ENCODE assay signal across 35 mouse cellular contexts in the genomic region with DNA sequence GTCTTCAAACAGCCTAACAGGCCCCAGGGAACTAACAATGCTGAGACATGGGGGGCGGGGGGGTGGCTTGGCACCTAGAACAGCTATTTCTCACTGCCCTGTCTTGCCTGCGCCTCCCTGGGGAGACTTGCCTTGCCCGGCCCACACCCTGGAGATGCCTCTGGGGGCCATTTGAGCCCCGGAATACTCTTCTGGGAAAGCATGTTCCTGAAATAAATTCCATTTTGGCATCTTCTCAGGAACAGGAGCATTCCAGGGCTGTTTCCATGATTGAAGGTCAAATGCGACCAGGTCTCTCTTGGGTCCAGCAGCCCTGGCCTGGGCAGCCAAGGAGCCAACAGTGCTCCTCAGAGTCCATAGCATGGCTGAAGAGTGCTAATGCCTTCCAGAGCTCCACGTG. TPM values are rescaled to one million over a fixed set of nuclear protein-coding genes. Genes with fewer than 3 reads are reported as not detected.
DNase-seq lines count a peak whose midpoint lies in the region; ATAC-seq and TF ChIP-seq lines count a peak whose summit lies in the region.
"Had no signal": no experiment of that assay in that cellular context is flagged by ENCODE, and none has a peak within 500 bp of the region (broad histone marks: within the 10 kb centered on the region; RNA-seq: fewer than 3 reads in every experiment).

No protein-coding gene starts in this region.

- no peak for TF ChIP-seq CTCF in kidney, postnatal 0 days (IDR thresholded peaks at IDR 0.05; ENCODE audit: low read depth)

- H3K27me3 ChIP-seq in heart, embryonic 15.5 days, result no peaks in the 10 kb centered on the region
- no peaks in the 10 kb centered on the region for H3K27me3 ChIP-seq in kidney, postnatal 0 days (ENCODE audit: insufficient read depth, low read length)
- H3K27me3 ChIP-seq: embryonic facial prominence, embryonic 13.5 days; forebrain, embryonic 15.5 days; limb, embryonic 13.5 days; midbrain, embryonic 13.5 days; neural tube, embryonic 13.5 days; Patski had no signal

- peak overlapping the region; percentile 3; the same call in 1 of the 2 replicates for H3K9ac ChIP-seq in heart, embryonic 15.5 days
- H3K9ac ChIP-seq in kidney, postnatal 0 days (ENCODE audit: low read depth, low read length), result no peak overlapping the region
- H3K9ac ChIP-seq: embryonic facial prominence, embryonic 13.5 days; forebrain, embryonic 15.5 days; hindbrain, embryonic 13.5 days; liver, embryonic 12.5 days; midbrain, embryonic 13.5 days; neural tube, embryonic 13.5 days had no signal

- peak overlapping the region; percentile 21; the same call in 1 of the 2 replicates for H3K27ac ChIP-seq in heart, embryonic 15.5 days
- H3K27ac ChIP-seq in kidney, postnatal 0 days, result 0 out of 2 replicates have a peak overlapping the region, but pooled peaks have one; percentile 93
- H3K27ac ChIP-seq: embryonic facial prominence, embryonic 13.5 days; forebrain, embryonic 10.5 days; forebrain, embryonic 15.5 days; hindbrain, embryonic 13.5 days; limb, embryonic 13.5 days; liver, embryonic 12.5 days; macrophage; midbrain, embryonic 13.5 days; neural tube, embryonic 13.5 days; stomach, postnatal 0 days had no signal

- H3K4me3 ChIP-seq in heart, embryonic 15.5 days, result no peak overlapping the region
- H3K4me3 ChIP-seq in kidney, postnatal 0 days (replicated peaks; ENCODE audit: low read depth, low read length), result no peak overlapping the region
- H3K4me3 ChIP-seq: embryonic facial prominence, embryonic 13.5 days; forebrain, embryonic 10.5 days; forebrain, embryonic 15.5 days; hindbrain, embryonic 13.5 days; limb, embryonic 13.5 days; liver, embryonic 12.5 days; midbrain, embryonic 13.5 days; neural tube, embryonic 13.5 days had no signal

- WGBS in heart, embryonic 15.5 days, result 70% methylated on average over 6 of the region's 6 CpGs
- WGBS in kidney, postnatal 0 days, result 83% methylated on average over 6 of the region's 6 CpGs

- DNase-seq in adrenal gland, postnatal 14 days, result peak; percentile 66
- DNase-seq in adrenal gland, postnatal 25 days, result no peak
- DNase-seq in heart, postnatal 14 days, result no peak
- peak; percentile 47 for DNase-seq in kidney, adult 9 months
- no peak for DNase-seq in kidney, adult 8-10 months
- DNase-seq in kidney, postnatal 0 days (ENCODE audit: low spot score), result no peak
- no peak for DNase-seq in layer of hippocampus, adult 9-10 months (ENCODE audit: low spot score)
- DNase-seq: cerebellum, adult 18-20 months; gastrocnemius, postnatal 10 days; right cerebral cortex, postnatal 4 days; thymus, adult 18-20 months had no signal

- ATAC-seq in heart, embryonic 15.5 days (replicated peaks; ENCODE audit: insufficient number of reproducible peaks, insufficient read depth, low FRiP score, low read depth), result no peak
- no peak for ATAC-seq in kidney, postnatal 0 days (replicated peaks; ENCODE audit: low FRiP score, low read depth)
- ATAC-seq: forebrain, embryonic 15.5 days; intestine, embryonic 16.5 days; liver, embryonic 12.5 days; lung, postnatal 0 days; midbrain, embryonic 13.5 days; Patski had no signal

- no peaks in the 10 kb centered on the region for H3K9me3 ChIP-seq in heart, embryonic 15.5 days (replicated peaks)
- H3K9me3 ChIP-seq in kidney, postnatal 0 days (replicated peaks; ENCODE audit: low read length), result no peaks in the 10 kb centered on the region
- H3K9me3 ChIP-seq: embryonic facial prominence, embryonic 13.5 days; forebrain, embryonic 10.5 days; forebrain, embryonic 15.5 days; hindbrain, embryonic 13.5 days; limb, embryonic 13.5 days; liver, embryonic 12.5 days; midbrain, embryonic 13.5 days; neural tube, embryonic 13.5 days had no signal

- no peak overlapping the region for H3K4me2 ChIP-seq in heart, embryonic 15.5 days
- no peak overlapping the region for H3K4me2 ChIP-seq in kidney, postnatal 0 days (ENCODE audit: low read length)
- H3K4me2 ChIP-seq: embryonic facial prominence, embryonic 13.5 days; forebrain, embryonic 15.5 days; hindbrain, embryonic 13.5 days; limb, embryonic 13.5 days; liver, embryonic 12.5 days; midbrain, embryonic 13.5 days; neural tube, embryonic 13.5 days had no signal

- intact Hi-C loops in heart, postnatal 14 days (cut with DNase I), result no loop called here

- H3K4me1 ChIP-seq in heart, embryonic 15.5 days (replicated peaks), result peaks cover 40% of the 10 kb centered on the region
- H3K4me1 ChIP-seq in kidney, postnatal 0 days (replicated peaks; ENCODE audit: insufficient read depth, low read length), result peaks cover 22% of the 10 kb centered on the region; the same call in 1 of the 2 replicates

- H3K36me3 ChIP-seq in heart, embryonic 15.5 days, result peaks cover 30% of the 10 kb centered on the region
- peaks cover 24% of the 10 kb centered on the region for H3K36me3 ChIP-seq in kidney, postnatal 0 days (ENCODE audit: insufficient read depth, low read length)

RNA-seq across cellular contexts. Expression of gene Mcrip1, which starts 7.2 kb away (rescaled TPM):
- 52.6 and 67.9 TPM in 2 replicates for total RNA-seq in adrenal gland, postnatal 14 days (2021)
- total RNA-seq in adrenal gland, postnatal 25 days (2021), result 67.5 and 75.4 TPM in 2 replicates
- 119 and 143 TPM in 2 replicates for polyA plus RNA-seq in heart, embryonic 15.5 days (2015; fragmentation: Nextera tagmentation; extraction: Ambion mirVana)
- 10 to 100 TPM; 53.5 to 58.1 TPM for total RNA-seq in heart, postnatal 14 days (2021)
- 218 and 227 TPM in 2 replicates for polyA plus RNA-seq in kidney, postnatal 0 days (2015; fragmentation: Nextera tagmentation; extraction: Ambion mirVana)

RNA-seq across cellular contexts. Expression of gene Ppp1r27, which starts 8.6 kb away (rescaled TPM):
- total RNA-seq in adrenal gland, postnatal 14 days (2021), result 0.48 TPM in 1 of 2 replicates, not detected in the other
- total RNA-seq in adrenal gland, postnatal 25 days (2021), result 1.4 TPM in 1 of 2 replicates, not detected in the other
- polyA plus RNA-seq in heart, embryonic 15.5 days (2015; fragmentation: Nextera tagmentation; extraction: Ambion mirVana), result 0.50 and 7.6 TPM in 2 replicates
- under 1 TPM in 1 of 2 experiments, not detected in 1; 0.39 TPM for total RNA-seq in heart, postnatal 14 days (2021)
- 0.30 TPM in 1 of 2 replicates, not detected in the other for polyA plus RNA-seq in kidney, postnatal 0 days (2015; fragmentation: Nextera tagmentation; extraction: Ambion mirVana)
- total RNA-seq: common myeloid progenitor, adult 5-6 weeks; granulocyte monocyte progenitor cell, adult 5-6 weeks; layer of hippocampus, postnatal 10 days; left cerebral cortex, adult 18-20 months; left cerebral cortex, postnatal 14 days; megakaryocyte-erythroid progenitor cell, adult 5-6 weeks; MEL had no signal
- polyA plus RNA-seq: embryonic facial prominence, embryonic 13.5 days; forebrain, embryonic 10.5 days; frontal cortex, adult 2 months; heart, embryonic 14.5 days; hindbrain, embryonic 13.5 days; intestine, embryonic 16.5 days; liver, embryonic 12.5 days; lung, postnatal 0 days; macrophage; midbrain, embryonic 13.5 days; neural tube, embryonic 13.5 days; Patski; spleen, adult 2 months; stomach, postnatal 0 days had no signal

RNA-seq across cellular contexts. Expression of gene Gcgr, which starts 11.9 kb away (rescaled TPM):
- 2.3 and 11.7 TPM in 2 replicates for total RNA-seq in adrenal gland, postnatal 14 days (2021)
- 1.0 and 3.5 TPM in 2 replicates for total RNA-seq in adrenal gland, postnatal 25 days (2021)
- 2.7 and 2.8 TPM in 2 replicates for polyA plus RNA-seq in heart, embryonic 15.5 days (2015; fragmentation: Nextera tagmentation; extraction: Ambion mirVana)
- 1 to 10 TPM; 1.7 to 2.4 TPM for total RNA-seq in heart, postnatal 14 days (2021)
- 6.6 and 7.0 TPM in 2 replicates for polyA plus RNA-seq in kidney, postnatal 0 days (2015; fragmentation: Nextera tagmentation; extraction: Ambion mirVana)
- total RNA-seq: common myeloid progenitor, adult 5-6 weeks; granulocyte monocyte progenitor cell, adult 5-6 weeks; megakaryocyte-erythroid progenitor cell, adult 5-6 weeks; MEL had no signal
- polyA plus RNA-seq: Patski had no signal

RNA-seq across cellular contexts. Expression of gene P4hb, which starts 30.7 kb away (rescaled TPM):
- total RNA-seq in adrenal gland, postnatal 14 days (2021), result 449 and 479 TPM in 2 replicates
- 407 and 486 TPM in 2 replicates for total RNA-seq in adrenal gland, postnatal 25 days (2021)
- polyA plus RNA-seq in heart, embryonic 15.5 days (2015; fragmentation: Nextera tagmentation; extraction: Ambion mirVana), result 357 and 484 TPM in 2 replicates
- 100 to 1,000 TPM; 238 to 247 TPM for total RNA-seq in heart, postnatal 14 days (2021)
- 635 and 676 TPM in 2 replicates for polyA plus RNA-seq in kidney, postnatal 0 days (2015; fragmentation: Nextera tagmentation; extraction: Ambion mirVana)

RNA-seq across cellular contexts. Expression of gene Arhgdia, which starts 39.0 kb away (rescaled TPM):
- 268 and 310 TPM in 2 replicates for total RNA-seq in adrenal gland, postnatal 14 days (2021)
- 333 and 334 TPM in 2 replicates for total RNA-seq in adrenal gland, postnatal 25 days (2021)
- 345 and 458 TPM in 2 replicates for polyA plus RNA-seq in heart, embryonic 15.5 days (2015; fragmentation: Nextera tagmentation; extraction: Ambion mirVana)
- 100 to 1,000 TPM; 164 to 180 TPM for total RNA-seq in heart, postnatal 14 days (2021)
- 444 and 506 TPM in 2 replicates for polyA plus RNA-seq in kidney, postnatal 0 days (2015; fragmentation: Nextera tagmentation; extraction: Ambion mirVana)

Comparison
In these comparisons a context has a peak if more than half of its experiments do, and no peak if none do; other contexts are left out.
1. DNase-seq: peak in adrenal gland, postnatal 14 days (single experiment) and kidney, adult 9 months (single experiment); none in adrenal gland, postnatal 25 days (single experiment), heart, postnatal 14 days (0 of 2), kidney, adult 8-10 months (0 of 2), kidney, postnatal 0 days (single experiment) and layer of hippocampus, adult 9-10 months (single experiment).